Mouse (Mus musculus) MEL (cell line): ENCODE measurements around the gene Cdh4. TPM values are rescaled to one million over a fixed set of nuclear protein-coding genes. Genes with fewer than 3 reads are reported as not detected.

Experiments
- DNase-seq: peaks from one replicate; pipeline ENCODE4 v3.0.0; 2011; ENCODE audit warnings: low read depth, low spot score
- H3K27ac ChIP-seq: 2 replicates; pipeline ENCODE4 v1.5.1; 2012; ENCODE audit warnings: low read depth, mild to moderate bottlenecking, control low read depth, low read length, moderate library complexity; ENCODE audit not compliant: control insufficient read depth
- H3K27me3 ChIP-seq, 2 experiments: fragments of 150-350 bp in 1 of 2; sonication (generic) in 1 of 2; 2 replicates each; pipeline ENCODE4 v1.6.1; 2012; ENCODE audit warnings: low read length in 2 of 2, mild to moderate bottlenecking in 2 of 2, improper control_type of control experiment in 1 of 2, moderate library complexity in 1 of 2; ENCODE audit not compliant: insufficient read depth in 2 of 2, control insufficient read depth in 1 of 2
- H3K36me3 ChIP-seq, 2 experiments: 2 replicates each; pipeline ENCODE4 v1.6.1; 2012 to 2014; ENCODE audit warnings: low read length in 2 of 2, improper control_type of control experiment in 1 of 2, inconsistent platforms in 1 of 2, mild to moderate bottlenecking in 1 of 2; ENCODE audit not compliant: insufficient read depth in 2 of 2, control insufficient read depth in 1 of 2
- H3K4me1 ChIP-seq, 2 experiments: fragments of 150-350 bp in 1 of 2; sonication (generic) in 1 of 2; 2 replicates each; pipeline ENCODE4 v1.6.1; 2012; ENCODE audit warnings: low read length in 2 of 2, improper control_type of control experiment in 1 of 2, mild to moderate bottlenecking in 1 of 2; ENCODE audit not compliant: insufficient read depth in 2 of 2, control insufficient read depth in 1 of 2
- H3K4me3 ChIP-seq, 2 experiments: fragments of 150-350 bp in 1 of 2; sonication (generic) in 1 of 2; 2 replicates each; pipeline ENCODE4 v1.5.1; 2012; ENCODE audit warnings: low read depth in 2 of 2, low read length in 2 of 2, mild to moderate bottlenecking in 2 of 2, moderate library complexity in 2 of 2, control low read depth in 1 of 2, improper control_type of control experiment in 1 of 2; ENCODE audit not compliant: control insufficient read depth in 1 of 2, insufficient read depth in 1 of 2
- H3K79me2 ChIP-seq: 2 replicates; pipeline ENCODE4 v1.6.1; 2012; ENCODE audit warnings: mild to moderate bottlenecking, low read length, moderate library complexity; ENCODE audit not compliant: control insufficient read depth, poor library complexity, insufficient read depth
- H3K9ac ChIP-seq: 2 replicates; pipeline ENCODE4 v1.6.1; 2012; ENCODE audit warnings: low read depth, mild to moderate bottlenecking, control low read depth, low read length, moderate library complexity; ENCODE audit not compliant: control insufficient read depth, poor library complexity, severe bottlenecking
- H3K9me3 ChIP-seq: fragments of 150-350 bp; sonication (generic); replicated peaks from 2 replicates; pipeline ENCODE4 v1.6.1; 2012; ENCODE audit warnings: mild to moderate bottlenecking, low read length, improper control_type of control experiment, moderate library complexity; ENCODE audit not compliant: insufficient read depth
- BHLHE40 ChIP-seq: IDR thresholded peaks from 2 replicates; pipeline ENCODE4 v1.6.1; 2012; ENCODE audit warnings: low read depth, mild to moderate bottlenecking, inconsistent platforms, low read length, improper control_type of control experiment, borderline replicate concordance
- EP300 ChIP-seq, 2 experiments: IDR thresholded peaks; 2 replicates each; pipeline ENCODE4 v1.6.1; 2011; ENCODE audit warnings: improper control_type of control experiment in 2 of 2, low read length in 2 of 2, low read depth in 1 of 2, mild to moderate bottlenecking in 1 of 2
- ETS1 ChIP-seq: IDR thresholded peaks from 2 replicates; pipeline ENCODE4 v1.6.1; 2012; ENCODE audit warnings: low read depth, mild to moderate bottlenecking, inconsistent platforms, low read length, improper control_type of control experiment, moderate library complexity
- JUND ChIP-seq: IDR thresholded peaks from 2 replicates; pipeline ENCODE4 v1.6.1; 2011; ENCODE audit warnings: low read depth, mild to moderate bottlenecking, improper control_type of control experiment, low read length
- MAFK ChIP-seq: IDR thresholded peaks from 2 replicates; pipeline ENCODE4 v1.6.1; 2011; ENCODE audit warnings: low read depth, mild to moderate bottlenecking, low read length, improper control_type of control experiment, borderline replicate concordance
- MAX ChIP-seq: IDR thresholded peaks from 2 replicates; pipeline ENCODE4 v1.6.1; 2011; ENCODE audit warnings: low read length, improper control_type of control experiment
- MXI1 ChIP-seq: IDR thresholded peaks from 2 replicates; pipeline ENCODE4 v1.6.1; 2011; ENCODE audit warnings: mild to moderate bottlenecking, low read depth, low read length, improper control_type of control experiment
- MYC ChIP-seq: IDR thresholded peaks from 2 replicates; pipeline ENCODE4 v1.6.1; 2011; ENCODE audit warnings: low read depth, mild to moderate bottlenecking, low read length, improper control_type of control experiment, moderate library complexity
- NRF1 ChIP-seq: IDR thresholded peaks from 2 replicates; pipeline ENCODE4 v1.6.1; 2014; ENCODE audit warnings: low read depth, mild to moderate bottlenecking, inconsistent platforms, low read length, improper control_type of control experiment, moderate library complexity; ENCODE audit not compliant: poor library complexity, insufficient read depth, severe bottlenecking
- POLR2AphosphoS2 ChIP-seq: IDR thresholded peaks from 2 replicates; pipeline ENCODE4 v1.6.1; 2011; ENCODE audit warnings: low read length, improper control_type of control experiment
- RAD21 ChIP-seq: IDR thresholded peaks from 2 replicates; pipeline ENCODE4 v1.6.1; 2011; ENCODE audit warnings: mild to moderate bottlenecking, low read depth, low read length, improper control_type of control experiment
- RCOR1 ChIP-seq: IDR thresholded peaks from 2 replicates; pipeline ENCODE4 v1.6.1; 2012; ENCODE audit warnings: low read depth, mild to moderate bottlenecking, inconsistent platforms, low read length, improper control_type of control experiment
- SMC3 ChIP-seq: IDR thresholded peaks from 2 replicates; pipeline ENCODE4 v1.6.1; 2011; ENCODE audit warnings: low read depth, low read length, improper control_type of control experiment
- TBP ChIP-seq: IDR thresholded peaks from 2 replicates; pipeline ENCODE4 v1.8.0; 2011; ENCODE audit warnings: low read depth, low read length, improper control_type of control experiment
- USF1 ChIP-seq: IDR thresholded peaks from 2 replicates; pipeline ENCODE4 v1.6.1; 2014; ENCODE audit warnings: low read depth, mild to moderate bottlenecking, inconsistent platforms, low read length, improper control_type of control experiment, moderate library complexity
- polyA plus RNA-seq, 2 experiments: library from polyadenylated mRNA; stranded (reverse) in 1 of 2; unstranded in 1 of 2; fragments of >175 nt in 1 of 2; fragments of >200 nt in 1 of 2; gene quantifications; 2 replicates each; pipeline versions ENCODE4 v1.2.1 to v1.2.4; 2012; ENCODE audit warnings: low replicate concordance in 2 of 2, low read depth in 1 of 2; ENCODE audit not compliant: insufficient read length in 2 of 2, insufficient read depth in 1 of 2, missing spikeins in 1 of 2
- total RNA-seq: library from RNA; depleted of rRNA; stranded (reverse); fragments of 300-350 nt; gene quantifications from 2 replicates; pipeline ENCODE4 v1.2.3, GENCODE M21; 2012

The Cdh4 gene
- total and polyA plus RNA-seq, 3 experiments: not detected

DNA sequence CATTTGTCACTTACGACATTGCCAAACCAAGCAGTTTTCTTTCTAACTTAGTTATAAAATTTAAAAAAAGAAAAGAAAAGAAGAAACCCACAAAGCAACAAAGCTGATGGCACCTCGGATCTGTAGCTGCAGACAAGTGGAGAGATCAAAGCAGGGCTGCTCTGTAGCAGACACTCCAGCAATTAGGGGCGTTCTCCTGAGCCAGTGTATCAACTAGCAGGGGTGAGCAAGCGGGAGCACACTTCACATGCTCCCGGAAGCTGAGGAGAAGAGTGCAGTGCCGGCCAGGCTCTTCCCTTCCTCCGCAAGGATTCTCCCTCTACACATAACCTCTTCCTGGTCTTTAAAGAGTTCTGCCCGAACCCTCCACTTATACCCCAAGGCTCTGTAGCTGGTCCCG lies 220.5 kb downstream of the Cdh4 start:
- no peaks in the 10 kb centered on the region for H3K36me3 ChIP-seq
- no peaks in the 10 kb centered on the region for H3K27me3 ChIP-seq
- TF ChIP-seq MYC (no peak), ETS1 (no peak), POLR2AphosphoS2 (no peak), EP300 (IDR thresholded peaks at IDR 0.05; ENCODE audit: low read depth in 1 of 2, low read length in 2 of 2) (no peak), RAD21 (no peak)
- H3K79me2 ChIP-seq: no peaks in the 10 kb centered on the region
- no peak overlapping the region for H3K27ac ChIP-seq
- no peak overlapping the region for H3K4me3 ChIP-seq
- no peak for DNase-seq
- H3K9ac ChIP-seq: no peak overlapping the region
- H3K4me1 ChIP-seq: no peaks in the 10 kb centered on the region
- H3K9me3 ChIP-seq: no peaks in the 10 kb centered on the region

DNA sequence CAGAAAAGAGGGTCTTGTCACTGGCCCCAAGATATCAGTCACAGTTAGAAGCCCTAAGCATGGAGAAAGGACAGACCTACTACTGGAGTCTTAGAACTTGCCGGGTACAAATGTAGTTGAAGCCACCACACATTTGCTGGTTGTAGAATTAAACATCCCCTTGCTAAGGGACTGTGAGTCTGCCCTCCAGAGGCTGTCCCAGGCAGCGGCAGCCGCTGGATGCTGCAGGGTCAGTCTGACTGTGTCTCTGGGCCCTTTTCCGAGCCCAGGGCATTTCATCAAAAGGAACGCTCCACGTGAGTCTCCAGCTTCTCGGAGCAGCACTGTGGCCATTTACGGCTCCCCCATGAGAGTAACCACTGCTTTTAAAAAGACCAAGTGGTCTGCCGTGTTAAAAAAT lies 221.4 kb downstream of the Cdh4 start:
- TF ChIP-seq RCOR1: no peak
- no peak for TF ChIP-seq BHLHE40
- TF ChIP-seq MXI1: no peak
- no peak for TF ChIP-seq USF1
- no peak for TF ChIP-seq TBP
- TF ChIP-seq MAX: no peak
- TF ChIP-seq POLR2AphosphoS2: no peak
- TF ChIP-seq MAFK: no peak
- no peak for TF ChIP-seq MYC
- Histone ChIP-seq H3K4me1 (no peaks in the 10 kb centered on the region), H3K27me3 (no peaks in the 10 kb centered on the region), H3K79me2 (no peaks in the 10 kb centered on the region), H3K4me3 (no peak overlapping the region), H3K9me3 (no peaks in the 10 kb centered on the region), H3K9ac (no peak overlapping the region), H3K27ac (no peak overlapping the region), H3K36me3 (no peaks in the 10 kb centered on the region)
- DNase-seq: no peak

DNA sequence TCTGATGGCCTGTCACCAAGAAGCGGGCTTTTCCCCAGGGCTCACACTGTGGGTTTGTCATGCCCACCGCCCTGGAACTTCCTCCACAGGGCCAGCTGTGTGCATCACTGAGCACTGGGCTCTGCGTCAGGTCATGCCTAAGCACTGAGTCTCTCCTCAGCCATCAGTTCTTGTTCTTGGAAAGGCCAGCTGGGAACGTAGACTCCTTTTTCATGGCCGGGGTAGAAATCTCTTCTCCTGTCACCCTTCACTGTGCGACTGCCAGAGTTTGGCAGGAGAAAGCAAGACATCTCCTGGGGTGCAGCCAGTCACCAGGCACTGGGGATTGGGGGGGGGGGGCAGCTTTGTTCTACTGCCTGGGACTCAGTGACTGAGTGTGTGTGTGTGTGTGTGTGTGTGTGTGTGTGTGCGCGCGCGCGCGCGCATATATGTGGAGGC lies 222.0 kb downstream of the Cdh4 start:
- DNase-seq: no peak

More for the DNA sequence above, 222.0 kb downstream of the Cdh4 start:
- Histone ChIP-seq H3K9ac (no peak overlapping the region), H3K79me2 (no peaks in the 10 kb centered on the region), H3K27ac (no peak overlapping the region), H3K9me3 (no peaks in the 10 kb centered on the region), H3K36me3 (no peaks in the 10 kb centered on the region), H3K4me1 (no peaks in the 10 kb centered on the region), H3K4me3 (no peak overlapping the region), H3K27me3 (no peaks in the 10 kb centered on the region)
- TF ChIP-seq BHLHE40: no peak
- no peak for TF ChIP-seq RCOR1
- no peak for TF ChIP-seq NRF1
- TF ChIP-seq JUND: no peak
- TF ChIP-seq SMC3: no peak
